21 mouse cellular contexts compared by ENCODE assay signal in the genomic region with DNA sequence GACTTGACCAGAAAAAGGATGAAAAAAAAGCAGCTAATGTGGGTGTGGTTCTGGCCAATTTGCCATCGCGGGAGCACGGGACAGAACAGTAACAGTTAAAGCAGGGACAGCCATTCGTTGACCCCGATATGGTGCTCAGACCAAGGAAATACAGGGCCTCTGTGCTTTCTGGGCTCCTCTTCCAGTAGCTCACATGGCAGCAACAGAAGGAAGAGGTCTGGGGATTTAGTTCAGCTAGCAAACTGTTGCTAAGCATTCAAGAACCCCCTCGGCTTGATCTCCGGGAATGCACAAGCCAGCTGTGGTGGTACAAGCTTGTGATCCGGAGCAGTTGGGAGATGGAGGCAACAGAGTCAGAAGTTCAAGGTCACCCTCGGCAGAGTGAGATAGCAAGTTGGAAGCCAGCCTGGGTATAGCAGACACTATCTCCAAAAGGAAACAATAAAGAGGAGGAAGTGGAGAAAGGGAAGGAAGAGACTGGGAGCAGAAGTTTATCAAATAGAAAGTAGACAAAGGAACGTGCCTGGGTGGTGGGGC. TPM values are rescaled to one million over a fixed set of nuclear protein-coding genes. Genes with fewer than 3 reads are reported as not detected.
DNase-seq lines count a peak whose midpoint lies in the region; ATAC-seq lines count a peak whose summit lies in the region.
"Had no signal": no experiment of that assay in that cellular context is flagged by ENCODE, and none has a peak within 500 bp of the region (broad histone marks: within the 10 kb centered on the region; RNA-seq: fewer than 3 reads in every experiment).

No protein-coding gene starts in this region.

- 0 out of 2 replicates have a peak overlapping the region, but pooled peaks have one; percentile 27 for H3K4me2 ChIP-seq in heart, embryonic 13.5 days
- no peak overlapping the region for H3K4me2 ChIP-seq in neural tube, embryonic 15.5 days
- H3K4me2 ChIP-seq: embryonic facial prominence, embryonic 13.5 days had no signal

- no peaks in the 10 kb centered on the region for H3K9me3 ChIP-seq in heart, embryonic 13.5 days
- no peaks in the 10 kb centered on the region for H3K9me3 ChIP-seq in neural tube, embryonic 15.5 days (replicated peaks)
- H3K9me3 ChIP-seq: embryonic facial prominence, embryonic 13.5 days; forebrain, embryonic 12.5 days; hindbrain, embryonic 13.5 days had no signal

- H3K27me3 ChIP-seq in heart, embryonic 13.5 days (replicated peaks): peaks cover 29% of the 10 kb centered on the region
- H3K27me3 ChIP-seq in neural tube, embryonic 15.5 days (replicated peaks): no peaks in the 10 kb centered on the region

- H3K4me1 ChIP-seq in heart, embryonic 13.5 days: peaks cover 48% of the 10 kb centered on the region
- peaks cover 44% of the 10 kb centered on the region for H3K4me1 ChIP-seq in neural tube, embryonic 15.5 days

- no peak overlapping the region for H3K9ac ChIP-seq in heart, embryonic 13.5 days
- no peak overlapping the region for H3K9ac ChIP-seq in neural tube, embryonic 15.5 days (replicated peaks)
- H3K9ac ChIP-seq: embryonic facial prominence, embryonic 13.5 days; forebrain, embryonic 12.5 days had no signal

- 37% methylated on average over 10 of the region's 10 CpGs for WGBS in heart, embryonic 13.5 days
- WGBS in neural tube, embryonic 15.5 days: 60% methylated on average over 10 of the region's 10 CpGs

- no peaks in the 10 kb centered on the region for H3K36me3 ChIP-seq in heart, embryonic 13.5 days
- H3K36me3 ChIP-seq in neural tube, embryonic 15.5 days: no peaks in the 10 kb centered on the region
- H3K36me3 ChIP-seq: embryonic facial prominence, embryonic 13.5 days; forebrain, embryonic 12.5 days; hindbrain, embryonic 13.5 days had no signal

- H3K27ac ChIP-seq in heart, embryonic 13.5 days (replicated peaks): 0 out of 2 replicates have a peak overlapping the region, but pooled peaks have one; percentile 25
- peak overlapping the region; percentile 81; the same call in 1 of the 2 replicates for H3K27ac ChIP-seq in neural tube, embryonic 15.5 days (replicated peaks)
- H3K27ac ChIP-seq: embryonic facial prominence, embryonic 13.5 days; forebrain, embryonic 12.5 days; gastrocnemius, adult 2 months had no signal

- ATAC-seq in heart, embryonic 13.5 days (ENCODE audit: extremely low read depth, insufficient number of reproducible peaks, low FRiP score, low TSS enrichment): no peak
- no peak for ATAC-seq in neural tube, embryonic 15.5 days (ENCODE audit: low FRiP score)
- ATAC-seq: activated CD4-positive, CD25-positive, alpha-beta regulatory T cell, adult 4 months; hindbrain, postnatal 0 days had no signal

- H3K4me3 ChIP-seq in heart, embryonic 13.5 days: no peak overlapping the region
- no peak overlapping the region for H3K4me3 ChIP-seq in neural tube, embryonic 15.5 days (replicated peaks)
- H3K4me3 ChIP-seq: embryonic facial prominence, embryonic 13.5 days; forebrain, embryonic 12.5 days; gastrocnemius, adult 2 months had no signal

- DNase-seq in cerebellum, adult 8-10 months: peak; percentile 15
- no peak for DNase-seq in cerebellum, adult 9-10 months
- no peak for DNase-seq in heart, adult 9 months (ENCODE audit: low spot score in 2 of 2)
- DNase-seq in retina, postnatal 1 day: peak; percentile 41
- no peak for DNase-seq in retina, embryonic 14.5 days (ENCODE audit: low spot score)
- DNase-seq in testis, postnatal 10 days (ENCODE audit: low spot score): no peak
- DNase-seq: adrenal gland, postnatal 14 days; cerebellum, postnatal 36 days; gastrocnemius, adult 2 months; gastrocnemius, postnatal 36 days; heart, adult 11 months; heart, postnatal 14 days; kidney, adult 11 months had no signal

RNA-seq across cellular contexts. Expression of a gene that starts 3.7 kb away (rescaled TPM):
- polyA plus RNA-seq in heart, embryonic 13.5 days (2015; fragmentation: Nextera tagmentation; extraction: Ambion mirVana): 1.8 and 2.0 TPM in 2 replicates
- polyA plus RNA-seq in neural tube, embryonic 15.5 days (2015; fragmentation: Nextera tagmentation; extraction: Ambion mirVana): 12.0 and 17.0 TPM in 2 replicates
- polyA plus RNA-seq: activated CD4-positive, CD25-positive, alpha-beta regulatory T cell, adult 4 months; C2C12 had no signal

Comparison
In these comparisons a context has a peak if more than half of its experiments do, and no peak if none do; other contexts are left out.
1. DNase-seq: peak in cerebellum, adult 8-10 months (single experiment) and retina, postnatal 1 day (single experiment); none in cerebellum, adult 9-10 months (single experiment), heart, adult 9 months (0 of 2), retina, embryonic 14.5 days (single experiment) and testis, postnatal 10 days (single experiment).